Mouse (Mus musculus): ENCODE measurements around the gene Ier5. TPM values are rescaled to one million over a fixed set of nuclear protein-coding genes. Genes with fewer than 3 reads are reported as not detected.

Gene Ier5
- total and polyA plus RNA-seq, 3 experiments = 7.2 to 7.4 TPM; not detected in 1

- Histone ChIP-seq H3K4me3 (ENCODE audit: control insufficient read depth in 1 of 2, insufficient read depth in 1 of 2, low read depth in 2 of 2, low read length in 2 of 2) (no peak overlapping the region), H3K9ac (ENCODE audit: control insufficient read depth, low read depth, low read length, poor library complexity, severe bottlenecking) (no peak overlapping the region), H3K36me3 (ENCODE audit: control insufficient read depth in 1 of 2, insufficient read depth in 2 of 2, low read length in 2 of 2) (no peaks in the 10 kb centered on the region), H3K79me2 (ENCODE audit: control insufficient read depth, insufficient read depth, low read length, poor library complexity) (no peaks in the 10 kb centered on the region), H3K27me3 (ENCODE audit: control insufficient read depth in 1 of 2, insufficient read depth in 2 of 2, low read length in 2 of 2) (no peaks in the 10 kb centered on the region), H3K9me3 (replicated peaks; ENCODE audit: insufficient read depth, low read length) (no peaks in the 10 kb centered on the region), H3K27ac (ENCODE audit: control insufficient read depth, low read depth, low read length) (no peak overlapping the region), H3K4me1 (ENCODE audit: control insufficient read depth in 1 of 2, insufficient read depth in 2 of 2, low read length in 2 of 2) (no peaks in the 10 kb centered on the region)
- TF ChIP-seq TAL1 (IDR thresholded peaks at IDR 0.05; ENCODE audit: low read length) = no peak
- no peak for TF ChIP-seq ZKSCAN1 (IDR thresholded peaks at IDR 0.05; ENCODE audit: low read depth, low read length)
- no peak for TF ChIP-seq CHD2 (IDR thresholded peaks at IDR 0.05; ENCODE audit: low read length)
- no peak for TF ChIP-seq POLR2A (IDR thresholded peaks at IDR 0.05; ENCODE audit: control insufficient read depth in 1 of 2, insufficient read depth in 1 of 2, low read depth in 1 of 2, low read length in 2 of 2, poor library complexity in 1 of 2)
- no peak for TF ChIP-seq GABPA (IDR thresholded peaks at IDR 0.05; ENCODE audit: low read depth, low read length)
- no peak for TF ChIP-seq UBTF (IDR thresholded peaks at IDR 0.05; ENCODE audit: borderline replicate concordance, insufficient read depth, low read depth, low read length)
- TF ChIP-seq GATA1 (IDR thresholded peaks at IDR 0.05; ENCODE audit: low read depth, low read length) = no peak
- no peak for TF ChIP-seq RCOR1 (IDR thresholded peaks at IDR 0.05; ENCODE audit: low read depth, low read length)
- TF ChIP-seq HCFC1 (IDR thresholded peaks at IDR 0.05; ENCODE audit: low read depth, low read length) = no peak
- no peak for TF ChIP-seq RAD21 (IDR thresholded peaks at IDR 0.05; ENCODE audit: low read depth, low read length)
- no peak for TF ChIP-seq EP300 (IDR thresholded peaks at IDR 0.05; ENCODE audit: low read depth in 1 of 2, low read length in 2 of 2)
- TF ChIP-seq TCF12 (IDR thresholded peaks at IDR 0.05; ENCODE audit: low read depth, low read length) = no peak
- no peak for TF ChIP-seq USF2 (IDR thresholded peaks at IDR 0.05; ENCODE audit: borderline replicate concordance in 1 of 2, insufficient read depth in 1 of 2, low read depth in 1 of 2, low read length in 2 of 2)
- TF ChIP-seq CTCF (IDR thresholded peaks at IDR 0.05 in 2 of 3, conservative IDR thresholded peaks at IDR 0.05 in 1 of 3; ENCODE audit: control insufficient read depth in 1 of 3, insufficient read depth in 1 of 3, low read depth in 2 of 3, low read length in 3 of 3, poor library complexity in 1 of 3, severe bottlenecking in 1 of 3) = no peak
- DNase-seq (ENCODE audit: low read depth, low spot score) = no peak
Observed at GRCm38 (mm10) chr1:155124397-155124796, 25.0 kb upstream of the Ier5 start.

GRCm38 (mm10) chr1:155121977-155122939 lies 22.8 kb upstream of the Ier5 start:
- no peak overlapping the region for H3K9ac ChIP-seq (ENCODE audit: control insufficient read depth, low read depth, low read length, poor library complexity, severe bottlenecking)
- TF ChIP-seq POLR2AphosphoS2 (IDR thresholded peaks at IDR 0.05; ENCODE audit: low read length) (no peak), NRF1 (IDR thresholded peaks at IDR 0.05; ENCODE audit: insufficient read depth, low read depth, low read length, poor library complexity, severe bottlenecking) (no peak), POLR2AphosphoS5 (IDR thresholded peaks at IDR 0.05; ENCODE audit: borderline replicate concordance, low read depth, low read length) (no peak), MYC (IDR thresholded peaks at IDR 0.05; ENCODE audit: low read depth, low read length) (no peak), ELF1 (IDR thresholded peaks at IDR 0.05; ENCODE audit: low read depth, low read length) (no peak), TAL1 (IDR thresholded peaks at IDR 0.05; ENCODE audit: low read length) (no peak), HCFC1 (IDR thresholded peaks at IDR 0.05; ENCODE audit: low read depth, low read length) (no peak), ZNF384 (IDR thresholded peaks at IDR 0.05; ENCODE audit: low read depth, low read length) (no peak), MAFK (IDR thresholded peaks at IDR 0.05; ENCODE audit: borderline replicate concordance, low read depth, low read length) (no peak), CHD2 (IDR thresholded peaks at IDR 0.05; ENCODE audit: low read length) (no peak), GATA1 (IDR thresholded peaks at IDR 0.05; ENCODE audit: low read depth, low read length) (no peak), TBP (IDR thresholded peaks at IDR 0.05; ENCODE audit: low read depth, low read length) (no peak), USF1 (IDR thresholded peaks at IDR 0.05; ENCODE audit: low read depth, low read length) (no peak), SMC3 (IDR thresholded peaks at IDR 0.05; ENCODE audit: low read depth, low read length) (no peak), MYB (IDR thresholded peaks at IDR 0.05; ENCODE audit: low read depth, low read length) (no peak), MAX (IDR thresholded peaks at IDR 0.05; ENCODE audit: low read length) (no peak), ZC3H11A (IDR thresholded peaks at IDR 0.05; ENCODE audit: low read depth, low read length) (no peak), KAT2A (conservative IDR thresholded peaks at IDR 0.05; ENCODE audit: low read depth, low read length) (no peak)
- DNase-seq (ENCODE audit: low read depth, low spot score) = no peak

More at GRCm38 (mm10) chr1:155121977-155122939, 22.8 kb upstream of the Ier5 start:
- no peaks in the 10 kb centered on the region; a peak in 1 of 4 replicates for H3K27me3 ChIP-seq (ENCODE audit: control insufficient read depth in 1 of 2, insufficient read depth in 2 of 2, low read length in 2 of 2)
- H3K36me3 ChIP-seq (ENCODE audit: control insufficient read depth in 1 of 2, insufficient read depth in 2 of 2, low read length in 2 of 2) = no peaks in the 10 kb centered on the region
- H3K9me3 ChIP-seq (replicated peaks; ENCODE audit: insufficient read depth, low read length) = no peaks in the 10 kb centered on the region
- no peak overlapping the region for H3K27ac ChIP-seq (ENCODE audit: control insufficient read depth, low read depth, low read length)
- no peak overlapping the region for H3K4me3 ChIP-seq (ENCODE audit: control insufficient read depth in 1 of 2, insufficient read depth in 1 of 2, low read depth in 2 of 2, low read length in 2 of 2)
- no peaks in the 10 kb centered on the region for H3K4me1 ChIP-seq (ENCODE audit: control insufficient read depth in 1 of 2, insufficient read depth in 2 of 2, low read length in 2 of 2)
- H3K79me2 ChIP-seq (ENCODE audit: control insufficient read depth, insufficient read depth, low read length, poor library complexity) = no peaks in the 10 kb centered on the region

Measured in MEL (cell line).